Mouse (Mus musculus): Measurements from ENCODE around the gene Rpgrip1. TPM values are rescaled to one million over a fixed set of nuclear protein-coding genes. Genes with fewer than 3 reads are reported as not detected.
"Not testable (repeated sequence)": the region's sequence is repeated elsewhere in the genome, so short reads cannot be mapped to it uniquely, and the experiment has no call there.

The Rpgrip1 gene
- total RNA-seq (2021): not detected
- long read RNA-seq, experiment 1: 0 reads
- long read RNA-seq, experiment 2, partial matches to known transcripts: 0 of 1 reads
- long read RNA-seq, experiment 2, other reads (novel, unspliced or antisense): 1 of 1 reads

DNA sequence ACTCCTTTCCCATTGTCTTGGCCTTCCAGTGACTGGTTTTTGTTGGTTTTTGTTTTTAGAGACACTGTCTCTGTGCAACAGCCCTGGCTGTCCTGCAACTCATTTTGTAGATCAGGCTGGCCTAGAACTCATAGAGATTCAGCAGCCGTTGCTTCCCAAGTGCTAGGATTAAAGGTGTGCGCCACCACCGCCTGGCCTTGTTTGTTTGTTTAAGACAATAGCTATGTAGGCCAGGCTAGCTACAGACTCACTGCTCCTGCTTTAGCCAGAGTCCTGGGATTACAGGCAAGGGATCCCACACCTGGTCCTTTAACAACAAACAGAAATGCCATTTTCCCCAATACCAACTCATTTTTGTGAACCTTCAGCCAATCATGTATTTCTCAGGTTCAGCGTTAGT is at the start of gene Rpgrip1:
Rpgrip1 (plus strand) TSS at position 359 of the 400 bp plus-strand sequence.
- no peak for DNase-seq
- intact Hi-C loops (cut with DNase I): no loop called here
- TF ChIP-seq CTCF (IDR thresholded peaks at IDR 0.05): no peak
- H3K27ac ChIP-seq: no peak within 1 kb of the TSS
- no peak within 1 kb of the TSS for H3K4me3 ChIP-seq

DNA sequence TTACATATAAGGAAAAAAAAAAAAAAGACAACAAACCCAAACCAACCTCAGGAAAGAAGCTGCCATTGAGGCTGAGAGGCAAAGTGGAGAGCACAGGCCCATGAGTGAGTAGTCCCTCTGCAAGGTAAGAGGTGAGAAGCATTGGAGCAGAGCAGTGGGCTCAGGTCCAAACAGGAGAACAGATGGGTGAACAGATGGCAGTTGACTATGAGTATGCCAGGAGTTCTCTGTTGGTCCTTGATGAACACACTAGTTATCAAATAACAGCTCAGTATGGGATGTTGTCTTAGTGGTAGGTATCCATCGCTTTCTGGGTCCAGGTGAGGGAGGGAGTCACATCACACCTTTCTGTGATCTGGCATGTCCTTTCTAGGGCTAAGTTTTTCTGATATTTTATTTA is 49.7 kb upstream of the Rpgrip1 start:
- TF ChIP-seq CTCF (IDR thresholded peaks at IDR 0.05): no peak
- intact Hi-C loops (cut with DNase I): no loop called here
- Histone ChIP-seq H3K27ac (no peak overlapping the region), H3K4me3 (no peak overlapping the region)
- DNase-seq: no peak

DNA sequence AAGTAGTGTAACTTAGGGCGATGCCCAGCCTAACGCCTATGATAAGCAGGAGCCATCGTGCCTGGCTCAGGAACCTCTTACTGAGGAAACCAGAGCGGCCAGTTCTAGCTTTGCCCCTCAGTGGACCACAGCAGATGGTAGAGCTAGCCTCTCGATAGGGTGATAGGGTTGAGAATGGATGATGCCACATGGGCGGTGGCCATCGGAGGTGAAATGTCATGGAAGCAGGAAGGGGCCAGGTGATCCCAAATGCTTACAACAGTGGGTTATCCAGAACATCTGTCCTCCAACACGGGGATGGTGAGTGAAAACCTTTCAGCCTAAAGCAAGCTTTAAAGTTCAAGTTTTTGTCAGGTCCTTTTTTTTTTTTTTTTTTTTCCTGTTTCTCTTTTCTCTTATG is 48.7 kb upstream of the Rpgrip1 start:
- no peak overlapping the region for H3K27ac ChIP-seq
- no peak for TF ChIP-seq CTCF (IDR thresholded peaks at IDR 0.05)
- intact Hi-C loops (cut with DNase I): no loop called here
- no peak overlapping the region for H3K4me3 ChIP-seq
- DNase-seq: no peak

DNA sequence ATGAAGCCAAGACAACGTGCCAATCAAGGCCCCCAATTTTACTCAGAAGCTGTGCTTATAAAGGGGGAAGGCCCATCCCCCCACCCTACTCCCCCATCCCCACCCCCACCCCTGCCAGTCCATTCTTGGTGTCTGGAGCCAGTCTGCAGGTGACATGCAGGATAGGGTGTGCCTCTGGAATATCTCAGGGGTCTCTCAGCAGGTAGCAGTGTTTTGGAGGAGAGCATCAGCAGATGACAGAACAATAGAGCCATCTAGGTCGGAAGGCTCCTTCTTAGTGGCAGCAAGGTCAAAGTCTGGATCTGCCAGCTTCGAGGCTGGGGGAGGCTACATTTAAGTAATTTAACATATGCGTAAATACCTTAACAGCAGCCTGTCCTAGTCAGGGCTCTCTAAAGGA is 44.4 kb upstream of the Rpgrip1 start:
- no peak for TF ChIP-seq CTCF (IDR thresholded peaks at IDR 0.05)
- Histone ChIP-seq H3K4me3 (no peak overlapping the region), H3K27ac (no peak overlapping the region)
- intact Hi-C loops (cut with DNase I): no loop called here
- DNase-seq: no peak

DNA sequence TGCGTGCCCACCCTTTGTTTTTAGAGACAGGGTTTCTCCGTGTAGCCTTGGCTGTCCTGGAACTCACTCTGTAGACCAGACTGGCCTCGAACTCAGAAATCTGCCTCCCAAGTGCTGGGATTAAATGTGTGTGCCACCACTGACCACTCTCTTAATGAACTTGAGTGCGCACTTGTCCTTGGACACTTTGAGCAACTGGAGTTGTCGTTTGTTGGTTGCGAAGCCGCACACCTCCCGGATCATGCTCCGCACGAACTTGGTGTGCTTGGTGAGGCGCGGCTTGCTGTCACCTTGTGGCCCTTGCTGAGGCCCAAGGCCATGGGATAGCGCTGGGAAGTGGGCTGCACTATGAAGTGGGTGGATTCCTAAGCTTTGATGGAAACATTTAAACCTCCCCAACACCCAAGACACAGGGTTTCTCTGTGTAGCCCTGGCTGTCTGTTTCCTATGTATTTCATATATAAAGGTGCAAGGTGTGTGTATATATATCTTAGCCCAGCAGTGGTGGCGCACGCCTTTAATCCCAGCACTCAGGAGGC is 38.8 kb upstream of the Rpgrip1 start:
- no peak for DNase-seq
- intact Hi-C loops (cut with DNase I): no loop called here
- H3K4me3 ChIP-seq: no peak overlapping the region

DNA sequence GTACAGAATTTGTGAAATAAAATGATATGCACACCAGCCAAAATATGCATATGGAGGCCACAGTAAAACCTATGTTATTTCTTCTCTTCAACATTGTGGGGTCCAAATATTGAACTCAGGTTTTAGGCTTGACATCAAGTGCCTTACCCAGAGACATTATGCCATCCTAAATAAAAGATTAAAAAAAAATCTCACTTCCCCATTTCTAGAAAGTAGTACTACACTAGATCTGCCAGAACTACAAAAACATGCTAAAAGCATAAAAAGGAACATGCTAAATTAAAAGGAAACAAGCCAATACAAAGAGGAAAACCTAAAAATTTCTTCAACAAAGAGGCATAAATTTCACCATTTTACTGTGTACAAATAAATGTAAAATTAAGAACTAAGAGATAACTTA is 27.4 kb upstream of the Rpgrip1 start:
- intact Hi-C loops (cut with DNase I): no loop called here
- Histone ChIP-seq H3K27ac (no peak overlapping the region), H3K4me3 (no peak overlapping the region)
- DNase-seq: no peak
- no peak for TF ChIP-seq CTCF (IDR thresholded peaks at IDR 0.05)

More for the DNA sequence above, 38.8 kb upstream of the Rpgrip1 start:
- no peak overlapping the region for H3K27ac ChIP-seq
- TF ChIP-seq CTCF (IDR thresholded peaks at IDR 0.05): no peak

DNA sequence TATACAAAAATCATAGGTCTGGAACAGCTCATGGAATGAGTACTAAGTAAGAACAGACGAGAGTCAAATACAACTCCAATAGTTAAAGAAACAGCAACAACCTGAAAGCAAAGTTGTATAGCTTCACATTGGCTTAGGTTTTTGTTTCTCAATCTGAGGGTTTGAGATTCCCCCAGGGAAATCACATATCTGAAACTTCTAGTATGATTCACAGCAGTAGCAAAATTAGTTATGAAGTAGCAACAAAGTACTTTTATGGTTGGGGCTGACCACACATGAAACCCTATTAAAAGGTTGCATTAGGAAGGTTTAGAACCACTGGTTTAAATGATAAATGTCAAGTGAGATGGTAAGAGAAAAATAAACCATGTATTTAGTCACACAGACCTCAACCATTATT is 16.0 kb upstream of the Rpgrip1 start:
- no peak for DNase-seq
- intact Hi-C loops (cut with DNase I): no loop called here
- Histone ChIP-seq H3K4me3 (no peak overlapping the region), H3K27ac (no peak overlapping the region)
- TF ChIP-seq CTCF (IDR thresholded peaks at IDR 0.05): no peak

DNA sequence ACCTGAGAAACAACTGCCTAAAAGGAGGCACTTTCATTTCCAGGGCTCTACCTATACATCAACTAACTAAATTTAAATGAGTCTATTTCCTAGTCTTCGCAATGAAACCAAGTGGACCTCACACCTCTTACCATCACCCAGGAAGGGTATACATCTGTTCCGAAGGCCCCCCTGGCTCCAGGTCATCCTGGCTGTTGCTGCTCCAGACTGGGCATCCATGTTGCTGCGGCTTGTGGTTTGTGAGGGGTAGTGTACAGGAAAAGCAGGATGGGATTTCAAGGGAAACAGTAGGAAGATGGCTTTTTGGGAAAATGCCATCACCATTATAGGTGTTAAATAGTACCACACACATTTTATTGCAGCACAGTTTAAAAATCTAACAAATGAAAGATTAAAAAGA is 13.3 kb upstream of the Rpgrip1 start:
- DNase-seq; intact Hi-C loops (cut with DNase I); H3K27ac ChIP-seq; H3K4me3 ChIP-seq: not testable (repeated sequence)

DNA sequence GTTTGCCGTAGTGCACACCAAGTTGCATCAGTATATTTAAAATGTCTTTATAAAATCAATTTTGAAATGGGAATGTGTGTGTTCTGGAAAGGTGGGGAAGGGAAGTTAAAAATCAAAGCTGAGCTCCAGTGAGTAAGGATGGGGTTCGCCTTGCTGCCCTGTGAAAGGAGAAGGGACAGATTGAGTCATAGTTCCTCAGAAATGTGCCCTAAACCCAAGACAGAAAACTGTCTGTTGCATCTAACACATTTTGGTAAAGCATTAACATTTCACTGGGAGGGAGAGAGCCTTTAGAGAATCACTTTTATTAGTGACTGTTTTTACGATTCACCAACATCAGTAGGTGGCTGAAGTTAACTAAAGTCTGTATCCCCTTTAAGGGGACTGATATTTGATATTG is 12.1 kb upstream of the Rpgrip1 start:
- DNase-seq; intact Hi-C loops (cut with DNase I); H3K27ac ChIP-seq: not testable (repeated sequence)
- peak overlapping the region; percentile 13; the same call in 1 of the 2 replicates for H3K4me3 ChIP-seq

DNA sequence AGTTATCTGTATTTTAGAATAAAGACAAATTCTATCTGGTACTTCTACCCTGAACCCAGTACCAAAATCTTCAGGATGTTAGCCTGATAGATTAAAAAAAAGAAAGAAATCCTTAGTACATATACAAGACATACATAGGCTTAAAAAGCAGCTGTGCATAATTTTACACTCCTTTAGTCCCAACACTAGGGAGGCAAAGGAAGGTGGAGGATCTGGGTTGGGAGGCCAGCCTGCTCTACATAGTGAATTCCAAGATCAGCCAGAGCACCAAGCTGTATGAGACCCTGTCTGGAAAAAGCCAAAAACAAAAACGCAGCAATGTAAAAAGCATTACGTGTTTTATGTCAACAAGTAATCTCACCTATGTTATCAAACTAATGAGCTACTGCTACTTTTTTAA is 10.9 kb upstream of the Rpgrip1 start:
- no peak overlapping the region for H3K27ac ChIP-seq
- peak overlapping the region; percentile 97 for H3K4me3 ChIP-seq
- intact Hi-C loops (cut with DNase I): no loop called here
- no peak for TF ChIP-seq CTCF (IDR thresholded peaks at IDR 0.05)
- DNase-seq: no peak

DNA sequence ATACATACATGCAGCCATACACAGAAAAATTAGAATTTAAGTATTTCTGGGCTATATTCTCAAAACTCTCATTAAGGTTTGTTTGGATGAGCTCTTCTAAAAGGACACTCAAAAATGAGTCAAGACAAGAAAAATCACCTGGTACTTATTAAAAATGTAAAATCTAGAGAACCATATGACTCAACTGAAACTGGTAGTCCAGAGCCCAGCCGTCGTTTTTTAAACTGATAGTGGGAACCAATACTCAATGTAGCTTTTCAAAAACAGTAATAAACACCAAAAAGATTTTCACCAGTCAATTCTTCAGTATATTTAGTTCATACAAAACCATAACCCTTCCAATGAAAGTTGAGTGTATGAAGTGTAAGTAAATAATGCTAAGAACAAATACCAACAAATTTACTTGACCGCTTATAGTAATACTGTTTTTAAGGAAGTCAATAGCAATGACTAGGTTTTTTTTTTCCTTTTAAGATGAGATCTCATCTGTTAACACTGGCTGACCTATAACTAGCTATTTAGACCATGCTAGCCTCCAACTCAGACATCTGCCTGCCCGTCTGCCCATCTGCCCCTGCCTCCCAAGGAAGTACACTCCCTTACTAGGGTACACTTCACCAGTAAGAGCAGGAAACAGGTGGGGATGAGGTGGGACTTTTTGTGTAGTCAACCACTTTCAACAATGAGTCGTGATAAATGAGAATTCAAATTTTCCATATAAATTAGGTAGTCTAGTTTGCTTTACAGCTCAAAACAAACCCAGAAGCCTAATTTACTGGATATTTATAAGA is 10.1 kb upstream of the Rpgrip1 start:
- H3K4me3 ChIP-seq: peak overlapping the region; percentile 97

DNA sequence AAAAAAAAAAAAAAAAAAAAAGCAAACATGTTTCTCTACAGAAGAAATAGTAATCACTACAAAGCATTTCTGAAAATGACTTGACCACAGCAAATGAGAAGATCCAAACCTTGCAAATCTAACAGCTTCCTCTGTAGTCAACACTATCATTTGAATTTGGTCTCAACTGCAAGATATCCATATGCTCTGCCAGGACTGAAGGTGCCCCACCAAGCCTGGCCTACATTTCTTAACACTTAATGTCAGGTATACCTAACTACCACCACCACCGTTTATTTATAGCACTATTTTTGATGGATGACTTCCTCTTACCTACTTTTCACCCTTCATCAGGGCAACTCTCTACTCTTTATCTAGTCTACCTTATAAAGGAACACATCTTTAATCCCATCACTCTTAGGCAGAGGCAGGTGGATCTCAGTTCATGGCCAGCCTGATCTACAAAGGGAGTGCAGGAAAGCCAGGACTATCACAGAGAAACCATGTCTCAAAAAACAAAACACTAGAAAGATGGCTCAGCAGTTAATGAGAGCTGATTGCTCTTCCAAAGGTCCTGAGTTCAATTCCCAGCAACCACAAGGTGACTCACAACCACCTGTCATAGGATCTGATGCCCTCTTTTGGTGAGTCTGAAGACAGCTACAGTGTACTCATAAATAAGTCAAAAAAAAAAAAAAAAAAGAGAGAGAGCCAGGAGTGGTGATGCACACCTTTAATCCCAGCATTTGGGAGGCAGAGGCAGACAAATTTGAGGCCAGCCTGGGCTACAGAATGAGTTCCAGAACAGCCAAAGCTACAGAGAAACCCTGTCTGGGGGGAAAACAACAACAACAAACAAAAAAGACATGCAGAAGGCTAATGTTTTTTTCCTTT is 9.0 kb upstream of the Rpgrip1 start:
- no peak for DNase-seq
- TF ChIP-seq CTCF (IDR thresholded peaks at IDR 0.05): no peak
- H3K4me3 ChIP-seq: peak overlapping the region; percentile 97
- H3K27ac ChIP-seq: peak overlapping the region; percentile 44; the same call in 1 of the 2 replicates
- intact Hi-C loops (cut with DNase I): loop anchor here (5.0 to 10.0 kb wide), 4 partner anchors 79 to 217 kb away; partner anchors contain the start of genes Chd8, Mettl17, Mettl3 and Zfp219

More for the DNA sequence above, 10.1 kb upstream of the Rpgrip1 start:
- no peak for DNase-seq
- peak overlapping the region; percentile 44; the same call in 1 of the 2 replicates for H3K27ac ChIP-seq
- intact Hi-C loops (cut with DNase I): loop anchor here (5.0 to 10.0 kb wide), 4 partner anchors 78 to 216 kb away; partner anchors contain the start of genes Chd8, Mettl17, Mettl3 and Zfp219
- no peak for TF ChIP-seq CTCF (IDR thresholded peaks at IDR 0.05)

Measured in gastrocnemius, adult 2 months (tissue).